Mouse (Mus musculus) cerebellum, adult (tissue): ENCODE measurements around the gene Gas1.

Experiments used
- ATAC-seq: cut with Nextera tagmentation; 2 replicates; pipeline ENCODE4 v1.9.2; 2017; ENCODE audit warnings: mild to moderate bottlenecking, moderate library complexity, mixed read lengths; ENCODE audit not compliant: insufficient number of reproducible peaks, low FRiP score, low TSS enrichment

Gene Gas1

DNA sequence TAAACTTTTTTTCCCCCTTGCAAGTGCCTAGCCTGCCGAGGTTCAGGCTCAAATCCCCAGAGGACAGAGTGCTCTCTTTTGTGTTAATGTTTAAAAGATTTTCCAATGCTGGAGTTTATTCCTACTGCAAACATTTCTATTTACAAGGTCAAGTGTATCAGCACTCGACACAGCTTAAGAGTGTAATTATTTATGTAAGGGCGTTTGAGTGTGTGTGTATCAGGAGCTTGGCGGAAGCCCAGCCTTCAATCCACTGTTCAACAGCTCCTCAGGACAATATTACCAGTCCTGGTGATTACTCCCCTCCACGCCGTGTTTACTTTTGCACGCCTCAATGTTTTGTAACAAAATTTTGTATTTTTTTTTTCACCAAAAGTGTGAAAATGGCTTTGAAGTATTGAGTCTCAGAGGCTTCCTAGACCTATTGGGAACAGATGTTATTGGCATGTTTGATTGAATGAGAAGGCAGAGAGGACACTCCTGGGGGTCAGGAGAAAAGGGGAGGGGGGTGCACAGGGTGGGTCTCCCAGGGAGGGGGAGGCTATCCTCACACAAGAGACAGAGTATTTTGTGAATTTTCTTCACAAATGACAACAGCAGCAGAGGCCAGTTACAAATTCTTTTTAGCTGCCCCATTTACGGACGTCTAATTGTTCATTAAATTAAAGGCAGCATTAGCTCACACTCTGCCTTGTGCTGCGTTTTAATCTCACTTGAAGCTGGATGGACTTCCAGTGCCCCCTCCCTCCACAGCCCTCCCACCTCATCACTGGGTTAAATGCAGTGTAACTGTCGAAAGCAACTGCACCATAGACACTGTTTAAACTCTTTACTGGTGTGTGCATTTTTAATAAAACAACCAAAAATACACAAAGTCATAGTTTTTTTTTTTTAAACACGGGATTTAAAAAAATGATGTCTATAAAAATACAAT is 3.3 kb downstream of the Gas1 start:
- no peak for ATAC-seq

DNA sequence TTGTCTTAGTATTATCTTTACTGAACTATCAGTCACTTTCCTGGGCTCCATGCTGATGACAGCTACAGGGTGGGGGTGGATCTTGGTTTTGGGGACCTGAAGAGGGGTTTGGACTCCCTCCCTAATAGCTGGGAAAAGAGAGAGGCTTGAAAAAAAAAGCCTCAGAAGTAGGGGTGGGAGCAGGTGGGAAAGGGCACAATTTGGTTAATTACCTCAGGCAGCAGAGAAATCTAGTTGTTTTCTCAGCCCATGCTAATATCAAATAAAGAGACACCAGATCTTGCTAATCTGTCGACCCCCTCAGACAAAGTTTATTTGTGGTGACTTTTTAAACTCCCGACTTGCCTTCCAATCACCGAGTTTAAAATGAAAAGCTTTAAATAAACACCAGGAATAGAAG is 4.0 kb downstream of the Gas1 start:
- no peak for ATAC-seq

DNA sequence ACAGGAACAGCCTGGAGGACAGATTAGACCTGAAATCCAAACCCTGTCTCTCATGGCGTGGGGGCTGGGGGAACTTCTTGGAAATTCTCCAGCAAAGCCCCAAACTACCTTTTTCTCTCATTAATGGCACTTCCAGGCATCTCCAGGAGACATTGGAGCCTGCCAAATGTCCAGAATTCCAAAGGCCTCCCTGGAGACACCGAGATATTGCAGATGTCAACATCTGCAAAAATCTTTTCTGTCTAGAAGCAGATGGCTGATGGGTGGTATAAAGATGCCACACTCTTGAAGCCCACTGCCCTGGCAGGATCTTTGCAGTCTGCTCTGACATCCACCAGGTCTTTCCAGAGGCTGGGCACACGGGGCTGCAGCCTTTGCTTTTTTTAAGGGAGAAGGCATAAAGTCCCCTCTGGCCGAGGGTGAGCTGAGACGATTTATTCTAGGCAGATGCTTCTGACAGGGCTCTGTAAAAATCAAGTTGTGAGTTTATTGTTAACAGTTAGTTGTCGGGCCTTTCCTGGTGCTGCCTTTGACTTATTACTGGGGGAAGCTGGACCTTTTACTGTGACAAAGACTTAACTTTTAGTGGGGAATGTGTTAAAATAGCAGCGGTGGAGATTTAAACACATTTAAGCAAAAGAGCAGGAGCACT is 4.7 kb downstream of the Gas1 start:
- ATAC-seq = no peak

DNA sequence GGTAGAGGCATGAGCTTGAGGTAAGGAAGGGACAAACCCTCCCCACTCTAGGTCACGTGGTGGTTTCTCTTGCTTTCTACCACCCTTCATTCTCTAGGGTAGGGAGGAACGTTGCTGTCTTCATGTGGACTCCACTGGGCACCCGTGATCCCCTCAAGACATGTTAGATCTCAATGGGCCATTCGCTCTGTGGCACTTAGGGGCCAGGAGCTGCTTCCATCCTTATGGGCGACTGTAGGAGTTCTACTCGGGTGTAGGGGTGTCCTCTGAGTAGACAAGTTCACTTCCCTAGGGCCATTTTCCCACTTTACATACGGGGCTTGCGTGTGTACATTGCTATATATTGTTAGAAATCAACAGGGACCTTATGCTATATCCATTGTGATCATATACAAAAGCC is 5.4 kb downstream of the Gas1 start:
- ATAC-seq = no peak

DNA sequence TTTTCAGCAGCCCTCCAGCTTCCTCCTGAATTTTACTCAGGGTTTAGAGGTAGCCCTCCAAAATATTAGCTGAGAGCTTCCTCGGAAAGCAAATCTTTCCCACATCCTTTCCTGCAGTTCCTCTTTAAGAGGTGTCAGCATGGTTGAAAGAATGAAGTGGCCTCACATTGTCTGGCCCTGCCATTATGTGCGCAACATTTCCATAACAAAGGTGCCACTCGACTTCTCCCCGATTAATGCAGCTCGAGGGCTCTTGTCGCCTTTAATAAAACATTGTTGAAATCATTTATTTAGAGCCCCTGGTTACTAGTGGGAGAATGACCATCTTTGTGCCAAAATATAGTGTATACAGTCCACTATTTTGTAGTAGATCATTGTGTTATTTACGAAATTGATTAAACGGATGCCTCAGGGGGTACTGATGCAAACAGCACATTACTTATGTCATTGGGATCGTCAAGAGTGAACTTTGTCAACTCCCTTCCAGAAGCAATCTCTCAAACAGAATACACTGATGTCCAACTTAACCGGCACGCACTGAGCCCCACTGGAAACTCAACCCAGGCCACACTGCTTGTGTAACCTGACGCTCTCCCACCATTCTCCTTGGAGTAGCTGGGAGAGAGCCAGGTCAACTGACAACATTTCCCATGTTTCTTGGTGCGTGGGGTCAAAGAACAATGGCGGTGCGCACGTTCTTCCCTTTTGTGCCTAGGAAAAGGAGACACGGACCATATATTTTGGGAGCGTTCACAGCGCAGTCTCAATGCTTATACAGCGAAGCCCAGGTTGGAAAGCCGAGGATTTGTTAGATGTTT is 6.1 kb downstream of the Gas1 start:
- ATAC-seq = no peak

DNA sequence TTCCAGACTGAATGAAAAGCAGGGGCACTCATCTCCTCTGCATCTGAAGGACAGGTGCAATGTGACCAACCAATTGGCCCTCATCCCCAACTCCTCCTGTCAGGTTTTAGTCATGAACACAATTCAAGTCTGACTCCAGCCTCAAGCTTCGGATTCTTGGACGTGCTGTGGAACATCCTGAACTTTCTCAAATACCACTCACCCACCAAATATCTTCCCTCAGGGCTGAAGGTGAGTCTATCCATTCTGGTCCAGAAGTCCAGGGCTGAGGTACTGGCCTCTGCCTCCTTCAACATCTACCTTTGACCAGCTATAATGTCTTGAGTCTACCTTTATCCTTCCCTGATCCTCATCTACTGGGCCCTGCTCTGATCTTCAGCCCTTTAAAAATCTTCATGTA is 8.1 kb downstream of the Gas1 start:
- no peak for ATAC-seq

DNA sequence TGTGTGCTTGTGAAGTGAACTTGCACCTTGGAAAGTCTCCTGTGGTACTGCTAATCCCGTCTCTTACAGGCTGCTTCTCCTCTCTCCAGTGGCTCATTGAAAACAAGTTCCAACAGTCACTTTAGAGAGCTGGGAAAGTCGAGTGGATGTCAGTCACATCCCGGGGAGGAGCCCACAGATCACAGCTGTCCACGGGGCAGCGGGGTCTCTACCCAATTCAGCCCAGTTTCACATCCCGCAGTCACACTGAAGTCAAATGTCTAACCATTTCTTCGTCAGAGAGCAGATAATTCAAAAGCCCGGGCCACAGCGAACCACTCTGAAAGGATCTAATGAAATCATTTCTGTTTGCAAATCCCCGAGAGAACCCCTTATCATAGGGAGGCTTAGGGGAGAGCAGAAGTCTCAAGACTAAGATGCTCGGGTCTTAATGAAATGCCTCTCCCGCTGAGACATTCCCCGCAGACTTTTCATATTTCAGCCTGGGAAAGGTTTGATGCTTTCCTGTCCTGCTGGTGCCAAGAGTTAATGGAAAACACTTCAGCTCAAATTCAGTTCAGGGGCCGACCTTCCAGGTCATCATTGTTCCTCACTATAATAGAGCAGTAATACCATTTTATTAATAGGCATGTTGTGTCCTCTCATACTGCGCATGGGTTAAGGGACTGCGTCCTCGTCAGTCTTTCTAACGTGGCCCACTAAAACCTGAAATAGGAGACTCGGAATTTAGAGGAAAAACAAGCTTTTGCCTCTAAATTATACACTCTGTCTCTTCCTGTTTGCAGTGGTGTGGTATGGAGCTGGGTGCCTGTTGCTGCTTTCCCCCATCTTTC is 20.7 kb downstream of the Gas1 start:
- no peak for ATAC-seq

DNA sequence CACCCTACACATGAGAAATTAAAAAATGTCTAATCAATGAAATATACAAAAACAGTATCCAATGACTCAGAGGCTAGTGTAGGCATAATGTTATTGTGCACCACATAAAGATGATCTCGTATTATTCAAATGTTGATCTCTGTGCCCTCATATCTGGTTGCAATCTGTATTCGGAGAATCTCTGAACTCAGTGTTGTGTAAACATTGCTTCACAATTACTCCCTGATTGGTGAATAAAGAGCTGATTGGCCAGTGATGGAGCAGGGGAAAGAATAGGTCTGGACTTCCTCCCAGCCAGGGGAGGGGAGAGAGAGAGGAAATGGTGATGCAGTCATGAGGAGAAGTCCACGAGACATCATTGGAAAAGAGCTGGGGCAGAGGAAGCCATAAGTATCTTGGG is 23.0 kb downstream of the Gas1 start:
- ATAC-seq = no peak

DNA sequence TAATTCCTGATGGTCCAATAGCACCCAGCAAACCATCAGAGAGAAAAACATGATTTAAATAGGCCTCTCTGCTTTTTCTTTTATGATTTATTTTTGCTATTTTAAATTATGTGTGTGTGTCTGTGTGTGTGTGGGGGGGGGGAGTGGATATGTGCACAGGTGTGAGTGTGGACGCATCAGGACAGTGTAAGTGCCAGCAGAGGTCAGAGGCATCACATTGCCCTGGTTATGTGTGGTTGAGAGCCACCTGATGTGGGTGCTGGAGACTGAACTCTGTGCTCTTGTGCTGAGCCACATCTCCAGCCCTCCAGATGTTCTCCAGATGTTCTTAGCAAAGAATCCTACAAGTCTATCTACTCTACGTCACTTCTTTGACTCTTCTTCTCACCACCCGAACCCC is 28.9 kb downstream of the Gas1 start:
- no peak for ATAC-seq

DNA sequence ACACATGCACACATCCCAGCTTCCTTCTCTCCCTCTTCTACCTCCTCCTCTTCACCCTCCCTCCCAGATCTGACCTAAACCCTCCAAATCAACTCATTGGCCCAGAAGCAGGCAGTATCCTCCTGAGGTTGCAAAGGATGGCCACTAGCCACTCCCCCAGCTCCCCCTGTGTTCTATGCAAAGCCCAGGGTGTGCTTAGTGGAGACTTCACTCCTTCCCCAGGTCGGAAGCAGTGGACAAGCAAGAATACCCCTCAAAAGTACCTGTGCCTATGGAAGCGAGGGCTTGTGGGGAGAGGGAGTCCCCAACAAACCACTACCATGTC is 29.3 kb downstream of the Gas1 start:
- ATAC-seq = no peak

DNA sequence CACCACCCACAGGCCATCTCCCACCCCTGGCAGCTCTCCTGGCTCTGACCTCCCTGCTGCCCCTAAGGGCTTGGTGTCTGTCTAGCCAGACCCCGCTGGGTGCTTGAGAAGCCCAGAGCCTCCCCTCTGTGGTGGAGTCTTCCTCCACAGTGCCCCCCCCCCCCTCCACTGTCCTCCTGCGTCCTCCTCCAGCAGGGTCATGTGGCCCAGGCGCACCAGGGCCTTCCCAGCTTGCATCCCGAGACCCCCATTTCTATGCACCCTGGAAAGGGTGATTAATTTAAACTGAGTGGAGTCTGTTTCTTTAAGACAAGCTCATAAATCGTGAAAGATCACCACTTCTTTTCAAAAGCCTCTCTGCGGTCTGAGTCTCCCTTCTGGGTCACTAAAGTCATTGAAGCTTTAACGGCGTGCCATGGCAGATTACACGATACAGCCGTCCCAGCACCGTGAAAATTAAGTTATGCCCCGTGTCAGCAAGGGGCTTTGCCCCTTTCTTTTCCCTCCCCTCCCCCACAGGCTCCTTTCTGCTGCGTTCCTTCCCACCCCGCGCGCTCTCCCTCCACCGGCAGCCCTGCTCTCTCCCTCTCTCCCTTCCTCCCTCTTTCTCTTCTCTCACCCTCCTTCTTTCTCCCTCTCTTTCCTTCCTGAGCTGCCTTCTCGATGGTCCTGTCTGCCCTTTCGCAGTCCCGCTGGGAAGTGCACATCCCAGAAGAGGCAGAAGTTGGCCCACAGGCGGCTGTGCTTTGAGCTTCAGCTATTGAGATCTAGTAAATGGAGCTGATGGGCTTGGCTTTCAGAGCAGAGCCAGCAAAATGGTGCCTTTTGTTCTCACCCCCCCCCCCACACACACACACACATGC is 29.9 kb downstream of the Gas1 start:
- no peak for ATAC-seq

DNA sequence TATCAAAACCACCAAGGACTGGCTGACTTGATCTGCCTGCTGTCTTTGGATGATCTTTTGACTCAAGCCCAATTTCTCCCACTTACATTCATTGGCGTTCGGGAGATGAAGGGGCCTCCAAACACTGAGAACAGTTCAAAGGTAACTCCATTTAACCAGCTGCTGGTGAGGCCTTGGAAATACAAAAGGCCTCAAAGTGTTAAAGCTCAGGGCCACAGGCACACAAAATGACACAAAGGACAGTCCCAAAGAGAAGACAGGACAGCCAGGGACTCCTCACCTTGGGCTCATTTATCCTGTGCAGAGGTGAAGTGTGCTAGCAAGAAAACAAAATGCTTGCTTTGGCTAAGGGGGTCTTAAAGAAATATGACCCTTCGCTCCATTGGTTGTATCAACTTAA is 30.9 kb downstream of the Gas1 start:
- ATAC-seq = no peak

DNA sequence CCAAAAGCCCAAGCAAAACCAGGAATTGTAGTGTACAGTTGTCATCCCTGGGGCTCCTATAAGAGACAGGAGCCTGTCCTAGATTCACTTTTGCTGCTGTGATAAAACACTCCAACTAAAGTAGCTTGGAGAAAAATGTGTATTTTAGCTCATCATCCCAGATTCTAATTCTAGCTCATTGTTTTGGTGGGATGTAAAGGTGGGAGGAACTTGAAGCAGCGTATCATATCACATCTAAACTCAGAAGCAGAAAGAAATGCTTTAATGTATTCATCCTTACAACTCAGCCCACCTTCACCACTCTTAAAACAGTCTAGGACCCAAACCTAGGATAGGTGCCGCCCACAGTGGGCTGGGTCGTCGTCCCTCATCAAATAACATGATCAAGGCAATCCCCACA is 40.2 kb downstream of the Gas1 start:
- ATAC-seq = no peak

DNA sequence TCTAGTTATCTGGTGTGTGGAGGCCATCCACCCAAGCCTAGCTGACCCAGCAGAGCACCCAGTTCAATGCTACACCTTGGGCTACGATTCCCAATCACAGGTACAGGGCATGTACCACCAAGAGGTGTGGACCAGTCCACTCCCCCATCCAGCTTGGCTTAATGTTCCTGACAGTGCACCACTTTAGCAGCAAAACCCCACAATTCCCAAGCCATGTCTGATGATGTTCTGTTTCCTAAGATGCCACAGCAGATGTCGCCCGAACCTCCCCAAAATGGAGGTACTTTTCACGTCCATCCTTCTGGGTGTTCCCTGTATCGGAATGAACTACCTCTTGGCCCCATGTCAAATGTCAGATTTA is 42.7 kb downstream of the Gas1 start:
- ATAC-seq = no peak

DNA sequence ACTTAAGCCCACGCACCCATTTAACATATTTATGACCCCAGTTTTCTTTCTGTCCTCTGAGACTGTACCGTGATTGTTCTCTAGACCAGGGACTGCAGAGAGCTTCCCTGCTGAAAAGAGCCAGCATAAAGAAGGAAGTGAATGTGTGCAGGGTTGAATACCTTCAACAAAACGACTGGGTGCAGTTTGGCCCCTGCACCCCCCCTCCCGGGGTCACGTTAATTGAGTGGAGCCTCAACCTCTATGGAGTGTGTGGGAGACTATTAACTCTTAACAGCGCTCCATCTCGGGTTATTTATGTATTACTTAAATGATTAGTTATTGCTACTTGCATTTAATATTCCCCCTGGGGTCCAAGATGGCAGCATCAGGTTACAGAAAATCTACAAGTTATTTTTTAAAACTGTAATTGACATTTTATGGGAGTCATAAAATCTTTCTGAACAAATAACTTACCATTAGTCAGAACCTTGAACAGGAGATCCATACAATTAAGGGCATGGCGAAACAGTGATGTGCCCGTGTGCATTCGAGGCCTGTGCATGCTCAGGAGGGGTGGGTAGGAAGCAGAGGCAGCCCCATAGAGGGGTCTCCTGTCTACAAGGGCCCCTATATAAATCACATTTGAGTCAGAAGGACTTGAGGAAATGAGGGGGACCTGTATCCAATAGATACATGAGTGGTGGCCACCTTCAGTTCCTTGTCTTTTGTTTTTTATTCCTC is 43.3 kb downstream of the Gas1 start:
- no peak for ATAC-seq

DNA sequence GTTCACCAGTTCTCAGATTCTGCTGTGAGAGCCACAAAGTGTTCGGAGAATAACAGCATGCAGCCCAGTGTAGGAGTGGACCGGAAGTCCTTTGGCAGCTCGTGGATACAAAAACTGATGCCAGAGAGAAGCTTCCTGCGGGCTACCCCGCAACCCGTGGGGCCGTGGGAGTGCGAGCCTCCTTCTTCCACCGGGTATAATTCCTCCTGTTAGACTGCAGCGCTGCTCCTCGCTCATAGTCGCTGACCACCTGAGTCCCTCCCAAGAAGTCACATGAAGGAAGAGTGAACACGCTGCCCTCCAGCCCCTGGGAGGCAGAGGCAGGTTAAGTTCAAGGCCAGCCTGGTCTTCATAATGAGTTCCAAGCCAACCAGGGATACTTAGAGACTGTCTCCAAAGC is 45.4 kb downstream of the Gas1 start:
- no peak for ATAC-seq

DNA sequence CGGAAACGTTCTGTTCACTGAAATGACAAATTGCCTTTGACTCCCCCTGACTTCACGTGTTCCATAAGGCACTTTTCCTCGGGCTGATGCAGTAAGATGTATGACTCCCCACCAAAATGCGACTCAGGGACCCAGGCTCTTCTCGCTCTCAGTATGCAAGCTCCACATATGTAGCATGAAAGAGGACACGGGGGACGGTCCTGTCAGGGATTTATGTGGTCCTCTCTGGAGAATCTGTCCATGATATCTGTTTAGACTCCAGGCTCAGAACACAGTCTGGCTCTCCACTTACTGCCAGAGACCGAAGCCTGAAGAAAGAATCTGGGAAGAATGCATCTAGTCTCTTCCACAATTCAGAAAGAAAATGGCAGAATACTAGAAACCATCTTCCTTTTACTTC is 47.6 kb downstream of the Gas1 start:
- ATAC-seq = no peak

DNA sequence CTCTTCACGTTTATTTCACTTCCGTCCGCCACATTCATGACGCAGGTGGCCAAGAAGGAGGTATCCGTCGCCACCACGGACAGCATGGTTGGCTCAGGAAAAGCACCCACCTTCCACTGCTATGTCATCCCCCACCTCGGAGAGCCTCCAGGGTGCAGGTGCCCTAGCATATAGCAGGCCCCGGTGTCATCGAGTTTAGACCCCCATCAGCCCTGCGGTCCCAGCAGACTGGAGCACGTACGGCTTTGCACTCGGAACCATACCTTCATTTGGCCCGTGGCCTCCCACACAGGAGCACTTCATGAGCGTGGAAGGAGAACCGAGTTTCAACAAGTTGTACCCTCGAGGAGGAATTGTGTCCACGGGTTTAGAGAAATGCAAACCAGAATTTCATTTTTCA is 50.8 kb downstream of the Gas1 start:
- ATAC-seq = no peak
